Mouse (Mus musculus) urinary bladder, postnatal 14 days (tissue): ENCODE data around the gene Sowahb.
A peak's percentile ranks its signal among the peaks of the same experiment; 100 is the strongest.

ENCODE experiments used
- DNase-seq: peaks from one replicate; pipeline ENCODE4 v3.0.0; 2021; ENCODE audit warnings: low spot score

The Sowahb gene

DNA sequence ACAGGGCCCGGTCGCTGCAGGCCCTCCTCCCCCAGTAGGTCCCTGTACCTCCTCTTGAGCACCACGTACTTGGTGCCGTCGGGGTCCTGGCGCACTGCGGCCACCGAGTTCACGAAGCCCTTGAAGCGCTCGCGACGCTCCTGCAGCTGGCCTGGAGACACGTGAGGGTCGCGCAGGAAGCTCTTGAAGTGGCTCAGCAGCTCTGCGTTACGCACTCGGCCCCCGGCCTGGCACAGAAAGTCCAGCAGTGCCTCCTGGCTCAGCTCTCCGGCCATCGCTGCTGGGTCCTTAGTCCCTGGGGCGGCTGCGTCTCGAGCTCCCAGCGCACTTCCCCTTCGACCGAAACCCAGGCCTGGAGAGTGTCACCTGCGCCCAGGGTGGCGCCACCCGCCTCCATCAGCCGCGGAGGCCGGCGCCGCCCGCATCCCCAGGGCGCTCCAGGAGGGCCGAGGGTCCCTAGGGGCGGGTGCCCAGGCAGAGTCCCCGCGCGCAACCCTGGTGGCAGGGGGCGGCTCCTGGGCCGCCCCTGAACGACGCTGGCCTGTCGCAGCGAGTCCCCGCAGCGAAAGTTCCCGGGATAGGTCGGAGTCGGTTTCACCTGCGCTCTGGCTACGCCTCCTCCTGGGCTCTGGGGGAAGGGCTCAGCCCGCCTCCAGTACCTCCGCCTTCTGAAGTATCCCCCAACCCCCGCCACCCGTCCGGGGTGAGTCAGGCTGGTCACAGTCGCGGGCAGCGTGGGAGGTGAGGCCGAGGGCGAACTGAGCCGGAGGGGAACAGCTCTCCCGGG lies at the start of gene Sowahb:
Gene Sowahb (minus strand): TSS at position 439 of the 787 bp plus-strand sequence.
- peak; percentile 85 for DNase-seq

DNA sequence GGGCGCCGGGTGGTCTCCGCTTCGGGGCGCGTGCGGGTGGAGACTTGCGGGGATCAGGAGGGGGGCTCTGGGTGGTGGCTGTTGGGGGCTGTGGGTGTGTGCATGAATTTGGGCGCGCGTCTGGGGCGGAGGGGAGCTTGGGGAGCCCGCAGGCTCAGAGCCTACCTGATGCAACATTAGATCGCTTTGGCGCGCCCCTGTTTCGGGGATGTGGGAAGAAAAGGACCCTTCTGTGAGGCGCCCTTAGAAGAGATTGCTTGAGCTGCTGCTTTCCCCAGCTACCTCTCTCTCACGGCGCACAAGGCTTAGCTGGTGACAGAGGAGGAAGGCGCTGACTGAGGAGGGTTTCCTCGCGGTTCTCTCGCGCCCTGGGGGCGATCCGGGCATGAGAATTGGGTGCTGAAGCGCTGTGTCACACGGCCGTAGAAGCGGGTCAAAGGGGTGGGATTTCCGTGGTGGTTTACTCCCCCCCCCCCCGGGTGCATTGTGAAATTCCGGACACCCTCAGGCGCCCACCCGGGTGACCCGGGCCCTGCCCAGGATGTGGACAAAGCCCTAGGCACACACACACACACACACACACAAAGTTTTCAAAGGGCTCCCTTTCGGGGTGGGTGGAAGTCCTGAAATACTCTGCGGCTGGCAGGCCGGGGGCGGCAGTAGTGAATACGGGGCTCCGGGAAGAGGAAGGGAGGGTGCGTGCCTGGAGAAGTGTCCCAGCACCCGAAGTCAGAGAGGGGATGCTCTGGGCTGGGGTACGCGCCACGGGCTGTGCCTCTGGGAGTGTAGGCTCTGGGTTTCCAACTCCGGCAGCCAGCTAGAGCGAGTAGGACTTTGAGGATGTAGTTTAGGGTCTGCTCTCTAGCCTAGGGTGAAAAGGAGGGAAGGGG lies 49.1 kb upstream of the Sowahb start:
- DNase-seq, result peak; percentile 28

DNA sequence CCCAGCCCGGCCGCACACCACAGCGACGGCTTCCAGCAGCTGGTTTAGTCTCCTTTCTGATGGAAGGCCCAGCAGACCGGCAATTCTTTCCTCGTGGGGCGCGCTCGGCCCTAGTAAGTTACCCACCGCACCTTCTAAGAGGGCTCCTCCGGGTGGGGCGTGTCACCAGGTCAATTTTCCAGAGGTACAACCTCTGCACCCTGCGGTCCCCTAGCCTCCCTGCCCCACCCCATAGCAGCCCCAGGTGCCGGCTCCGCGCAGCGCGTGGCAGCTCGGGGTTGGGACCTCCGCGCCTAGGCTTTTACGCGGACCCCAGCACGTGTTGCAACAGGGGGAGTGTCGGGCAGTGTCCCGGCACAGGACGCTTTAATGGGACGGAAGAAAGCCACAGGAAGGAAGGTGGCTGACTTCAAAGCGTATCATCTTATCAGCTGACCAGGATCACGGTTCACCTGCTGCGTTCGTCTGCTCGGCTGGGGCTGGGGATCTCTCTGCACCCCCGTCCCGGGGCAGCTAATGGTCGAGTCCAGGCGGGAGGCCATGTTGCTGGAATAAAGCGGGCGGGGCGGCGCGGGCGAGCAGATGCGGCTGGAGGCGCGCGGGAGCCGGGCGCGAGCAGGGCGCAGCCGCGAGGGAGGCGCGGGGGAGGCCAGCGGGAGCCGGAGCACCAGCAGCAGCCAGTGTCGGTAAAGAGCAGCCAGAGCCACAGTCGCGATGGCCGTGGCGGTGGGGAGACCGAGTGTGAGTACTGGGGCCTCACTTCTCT lies 48.2 kb upstream of the Sowahb start, which contains the start of gene Sept11:
Gene Sept11 (plus strand): TSS at position 581 of the 766 bp plus-strand sequence.
- DNase-seq, result peak; percentile 94

DNA sequence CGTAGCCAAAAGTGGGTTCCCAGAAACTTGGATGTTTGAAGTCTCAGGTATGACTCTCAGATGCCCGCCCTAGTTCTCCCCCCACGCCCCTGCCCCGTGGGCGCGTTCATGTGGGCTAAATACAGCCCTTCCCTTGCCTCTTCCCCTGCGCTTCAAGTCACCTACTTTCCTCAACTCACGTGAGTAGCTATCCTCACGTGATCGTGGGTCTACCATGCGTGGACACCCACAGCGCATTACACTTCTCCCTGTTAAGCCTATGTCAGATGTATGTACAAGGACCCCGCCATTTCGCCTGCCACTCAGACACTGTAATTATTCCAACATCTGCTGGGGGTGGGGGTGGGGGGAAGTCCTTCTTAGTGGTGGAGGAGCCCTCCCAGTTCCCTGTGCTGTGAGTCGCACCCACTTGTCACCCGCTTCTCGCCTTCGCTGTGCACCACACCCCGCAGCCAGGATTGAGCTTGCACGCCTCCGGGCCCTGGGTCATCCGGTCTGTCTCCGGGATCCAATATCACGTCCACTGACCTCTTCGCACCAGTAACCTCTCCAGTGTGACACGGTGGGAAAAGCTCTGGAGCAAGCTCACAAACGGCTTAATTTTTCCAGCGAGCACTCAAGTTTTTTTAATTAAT lies 47.4 kb upstream of the Sowahb start:
- DNase-seq, result peak; percentile 32

DNA sequence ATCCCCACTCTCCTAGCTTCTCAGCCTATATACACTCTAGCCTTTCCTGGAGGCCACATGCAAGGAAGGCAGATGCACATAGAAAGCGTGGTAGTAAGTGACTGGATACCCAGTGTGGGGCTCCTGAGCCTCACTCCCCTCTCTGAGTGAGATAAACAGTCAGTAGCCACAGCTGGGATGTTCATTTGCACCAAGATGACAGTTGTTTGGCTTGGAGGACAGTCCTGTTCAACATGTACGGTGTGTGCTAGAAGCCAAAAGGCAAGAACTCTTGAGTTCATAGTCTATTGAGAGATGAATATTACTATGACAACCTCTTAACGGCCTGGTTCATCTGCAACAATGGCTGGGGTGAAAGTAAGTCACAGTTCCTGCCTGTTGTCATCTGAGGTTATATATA lies 46.4 kb upstream of the Sowahb start:
- no peak for DNase-seq

DNA sequence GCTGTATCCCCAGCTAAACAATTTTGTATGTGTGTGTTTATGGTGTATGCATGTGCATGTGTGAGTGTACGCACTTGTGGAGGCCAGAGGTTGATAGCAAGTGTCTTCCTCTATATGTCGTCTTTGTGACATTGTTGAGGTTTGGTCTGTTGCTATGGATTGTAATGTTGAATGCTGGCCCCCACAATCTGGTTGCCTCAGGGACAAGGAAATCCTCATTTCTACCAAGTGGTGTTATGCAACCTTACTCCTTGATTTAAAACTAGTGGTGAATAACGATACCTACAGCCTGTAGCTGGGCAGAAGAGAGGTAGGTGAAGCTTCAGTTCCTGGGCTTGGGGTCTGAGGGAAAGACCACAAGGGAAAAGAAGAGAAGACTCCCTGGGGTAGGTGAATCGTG lies 41.1 kb upstream of the Sowahb start:
- DNase-seq, result no peak

DNA sequence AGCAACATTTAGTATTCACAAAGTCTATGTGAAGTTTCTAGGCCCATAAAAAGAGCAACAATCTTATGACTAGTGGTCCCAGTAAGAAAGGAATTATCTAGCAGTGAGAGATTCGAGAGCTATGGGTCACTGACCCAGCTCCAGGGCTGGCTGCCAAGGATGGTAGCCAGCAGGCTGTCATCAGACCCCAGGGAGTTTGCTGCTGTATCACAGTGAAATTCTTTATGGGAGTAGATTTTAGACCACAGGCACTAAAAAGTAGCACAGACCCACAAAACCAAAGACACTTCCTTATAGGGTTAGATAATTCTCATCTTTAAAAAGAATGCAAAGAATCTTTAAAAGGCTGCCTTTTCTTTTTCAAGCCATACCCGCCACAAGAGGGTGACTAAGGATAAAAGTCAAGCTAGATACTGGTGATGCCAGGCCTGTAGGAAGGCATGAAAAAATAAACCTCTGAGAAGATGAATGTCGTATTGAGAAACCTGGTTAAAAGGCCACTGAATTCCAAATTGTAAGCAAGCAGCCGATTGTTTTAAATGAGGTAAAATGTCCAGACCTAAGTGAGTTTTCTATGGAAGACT lies 40.3 kb upstream of the Sowahb start:
- DNase-seq, result no peak

DNA sequence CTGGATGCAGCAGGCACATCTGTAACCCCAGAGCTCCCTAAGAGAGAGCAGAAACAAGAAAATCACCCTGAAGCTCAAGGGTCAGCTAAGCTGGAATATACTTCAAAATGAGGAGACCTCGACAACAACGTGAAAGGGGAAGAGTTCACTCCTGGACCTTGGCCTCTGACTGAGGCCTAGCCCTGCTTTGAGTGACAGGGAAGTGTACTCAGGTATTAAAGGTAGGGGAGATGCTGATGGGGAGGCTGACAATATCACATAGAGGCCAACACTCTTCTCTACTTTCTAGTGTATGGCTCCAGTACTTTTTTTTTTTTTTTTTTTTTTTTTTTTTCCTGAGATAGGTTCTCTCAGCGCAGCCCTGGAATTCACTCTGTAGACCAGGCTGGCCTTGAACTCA lies 34.8 kb upstream of the Sowahb start:
- no peak for DNase-seq

DNA sequence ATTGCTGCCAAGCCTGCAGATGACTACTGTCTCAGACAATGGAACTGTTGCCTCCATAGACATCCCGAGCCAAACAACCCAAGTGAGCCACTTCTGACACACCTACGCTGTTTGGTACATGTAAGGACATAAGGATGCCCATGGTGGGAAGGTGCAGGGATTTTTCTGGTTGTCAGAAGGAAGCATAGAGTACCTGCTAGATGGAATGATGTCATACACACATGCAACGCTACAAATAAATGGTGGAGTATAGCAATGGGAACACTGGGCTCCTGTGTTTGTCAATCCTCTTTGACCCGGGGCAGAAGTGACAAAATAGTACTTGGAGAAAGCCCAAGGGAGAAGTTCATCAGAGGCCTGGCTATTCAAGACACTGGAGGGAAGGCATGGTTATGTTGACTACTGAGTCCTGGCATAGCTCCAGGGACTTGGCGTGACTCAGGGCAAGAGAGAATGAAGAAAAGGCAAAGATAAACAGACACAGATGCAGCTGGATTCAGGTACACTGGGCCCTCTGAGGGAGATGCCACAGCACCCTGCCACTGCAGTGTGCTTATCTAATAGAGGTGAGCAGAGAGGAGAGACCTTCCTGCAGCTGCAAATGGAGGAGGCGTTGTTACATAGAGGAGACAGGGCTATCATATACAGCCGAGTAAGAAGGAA lies 33.0 kb upstream of the Sowahb start:
- DNase-seq, result no peak

DNA sequence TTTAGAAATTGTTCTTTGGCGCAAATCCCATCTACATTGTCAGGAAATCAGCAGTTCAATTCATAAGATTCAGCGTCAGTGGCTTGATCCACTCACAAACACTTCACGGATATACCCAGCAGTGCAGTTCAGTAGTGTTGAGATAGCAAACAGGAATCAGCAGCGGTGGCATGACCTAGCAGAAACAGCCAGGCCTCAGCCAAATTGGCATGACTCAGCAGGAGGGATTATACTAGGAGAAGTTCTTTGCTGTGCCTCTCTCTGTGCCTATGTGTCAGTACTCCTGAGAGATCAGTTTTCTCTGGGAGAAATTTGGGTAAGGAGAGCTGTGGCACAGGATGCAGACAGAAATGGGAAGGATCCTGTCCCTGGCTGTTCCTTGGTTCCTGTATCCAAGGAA lies 16.0 kb upstream of the Sowahb start:
- DNase-seq, result no peak

DNA sequence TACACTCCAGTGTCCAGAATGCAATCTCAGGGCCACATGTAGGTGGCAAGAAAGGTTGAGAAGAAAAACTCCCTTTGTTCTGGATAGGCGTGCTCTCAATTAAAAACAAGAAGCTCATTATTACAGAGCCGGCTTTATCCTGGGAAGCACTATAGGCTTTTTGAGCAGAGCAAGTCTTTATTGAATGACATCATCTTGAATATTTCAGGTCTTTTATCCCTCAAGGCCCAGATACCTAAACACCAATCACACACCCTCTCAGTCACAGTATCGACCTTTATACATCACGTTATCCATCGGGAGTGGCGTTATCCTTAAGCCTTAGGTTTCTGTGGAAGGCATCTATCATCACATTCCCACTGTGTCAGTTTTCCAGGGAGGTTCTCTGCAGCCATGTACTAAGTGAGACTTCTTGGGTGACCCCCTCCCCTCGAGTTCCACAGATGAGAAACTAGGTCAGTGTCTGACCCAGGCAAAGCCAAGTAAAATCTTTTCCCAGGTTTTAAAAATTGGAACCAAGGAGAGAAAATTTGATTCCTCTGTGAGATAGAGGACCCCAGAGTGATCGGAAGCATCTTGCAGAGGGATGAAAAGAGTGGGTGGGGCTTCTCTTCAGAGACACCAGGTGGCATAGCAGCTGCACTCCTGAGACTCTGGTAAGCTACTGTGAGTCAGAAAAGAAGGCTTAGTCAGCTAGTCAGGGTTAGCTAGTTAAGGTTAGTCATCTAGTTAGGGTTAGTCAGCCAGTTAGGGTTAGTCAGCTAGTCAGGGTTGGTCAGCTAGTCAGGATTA lies 9.0 kb upstream of the Sowahb start:
- no peak for DNase-seq

DNA sequence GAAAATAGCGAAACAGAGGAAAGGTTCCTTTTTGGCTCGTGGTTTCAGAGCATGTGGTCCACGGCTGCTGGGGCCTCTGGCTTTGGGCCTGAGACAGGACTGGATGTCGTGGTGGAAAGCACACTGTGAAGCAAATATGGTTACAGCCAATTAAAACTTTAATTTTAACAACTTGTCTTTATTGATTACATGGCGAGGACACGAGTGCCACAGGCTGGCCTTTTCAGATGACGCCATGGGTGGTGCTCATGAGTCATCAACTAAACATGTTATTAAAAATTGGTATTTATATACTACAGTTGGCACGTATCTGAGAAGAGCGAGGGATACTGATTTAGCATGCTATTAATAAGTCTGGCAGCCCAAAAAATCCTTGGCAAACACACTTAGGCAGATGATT lies 7.1 kb upstream of the Sowahb start:
- no peak for DNase-seq

DNA sequence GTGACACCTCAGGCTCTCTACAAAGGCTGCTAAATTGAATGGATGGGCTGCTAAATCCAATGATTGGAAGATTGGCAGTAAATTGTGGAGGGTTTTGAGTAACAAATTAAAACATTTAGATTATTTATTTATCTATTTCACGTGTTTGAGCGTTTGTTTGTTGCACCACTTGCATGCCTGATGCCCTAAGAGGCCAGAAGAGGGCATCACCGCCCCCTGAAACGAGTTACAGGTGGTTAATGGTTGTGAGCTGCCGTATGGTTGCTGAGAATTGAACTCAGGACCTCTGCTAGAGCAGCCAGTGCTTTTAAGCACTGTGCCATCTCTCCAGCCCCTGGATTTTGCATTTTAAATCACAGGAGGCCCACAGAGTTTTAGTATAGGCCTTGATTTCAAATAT lies 6.2 kb upstream of the Sowahb start:
- DNase-seq, result no peak

DNA sequence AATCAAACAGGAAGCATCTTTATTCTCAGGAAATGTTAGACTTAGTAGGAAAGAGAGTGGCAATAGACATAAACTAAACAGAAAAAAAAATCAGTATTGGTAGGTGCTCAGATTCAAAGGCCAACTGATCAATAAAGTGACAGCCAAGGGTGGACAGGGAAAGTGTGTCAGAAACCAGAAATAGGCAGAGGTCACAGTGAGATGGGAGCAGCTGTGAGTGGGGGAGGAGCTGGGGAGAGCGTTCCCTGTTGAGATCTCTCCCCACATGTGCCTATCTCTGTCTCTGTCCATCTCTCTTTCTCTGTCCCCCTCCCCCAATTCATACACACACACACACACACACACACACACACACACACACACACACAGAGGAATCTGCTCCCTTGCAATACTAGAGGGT lies 5.1 kb upstream of the Sowahb start:
- DNase-seq, result no peak

DNA sequence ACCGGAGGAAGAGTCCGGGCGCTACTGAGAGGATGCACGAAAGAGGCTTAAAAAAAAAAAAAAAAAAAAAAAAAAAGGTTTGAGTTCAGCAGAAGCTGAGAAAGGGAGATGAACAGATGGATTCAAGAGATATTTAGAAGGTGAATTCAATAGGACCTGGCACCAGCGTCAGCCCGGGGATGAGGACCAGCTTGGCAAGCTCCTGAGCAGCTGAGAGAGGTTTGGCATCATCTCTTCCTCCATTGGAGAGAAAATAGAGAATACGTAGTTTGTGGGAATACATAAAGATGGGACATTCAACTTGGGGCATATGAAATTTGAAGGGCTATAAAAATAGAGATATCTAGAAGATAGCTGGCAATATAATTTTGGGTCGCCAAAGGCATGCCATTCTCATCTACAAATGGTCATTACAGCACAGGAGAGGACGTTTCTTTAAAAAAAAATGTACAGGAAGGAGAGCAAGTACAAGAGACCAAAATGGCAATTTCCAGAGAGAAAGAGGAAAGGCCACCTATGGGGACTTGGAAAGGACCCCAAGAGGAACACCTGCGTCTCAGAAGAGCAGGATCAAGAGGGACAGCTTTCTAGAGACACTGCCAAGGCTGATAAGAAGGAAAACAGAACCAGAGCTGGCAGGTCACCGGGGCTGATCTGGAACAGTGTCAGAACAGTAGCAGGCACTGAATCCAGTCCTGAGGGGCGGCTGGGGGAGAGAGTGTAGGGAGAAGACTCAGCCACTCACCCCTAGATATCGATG lies 3.8 kb upstream of the Sowahb start:
- DNase-seq, result no peak

DNA sequence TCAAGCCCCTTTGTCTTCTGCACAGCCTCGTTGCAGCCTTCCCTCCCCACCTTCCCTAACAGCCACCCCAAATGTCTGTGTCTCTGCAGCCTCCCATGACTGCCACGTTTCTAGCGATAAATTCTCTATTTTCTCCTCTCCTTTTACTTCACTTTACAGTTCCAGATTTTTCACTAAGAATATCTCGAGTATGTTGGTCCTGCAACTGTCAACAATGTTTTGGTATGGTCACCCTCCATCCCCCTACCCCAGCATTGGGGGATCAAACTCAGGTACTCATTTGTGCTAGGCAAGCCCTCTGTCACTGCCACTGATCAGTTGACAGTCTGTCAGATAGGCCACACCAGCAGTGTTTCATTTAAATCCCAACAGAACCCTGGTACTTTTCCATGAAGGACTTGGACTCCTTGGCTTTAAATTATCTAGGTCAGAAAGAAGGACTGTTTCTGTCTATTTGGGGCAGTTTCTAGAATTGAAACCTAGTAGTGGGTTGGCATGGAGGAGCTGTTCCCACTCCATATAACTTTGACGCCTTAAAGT lies 1.6 kb upstream of the Sowahb start:
- DNase-seq, result no peak

DNA sequence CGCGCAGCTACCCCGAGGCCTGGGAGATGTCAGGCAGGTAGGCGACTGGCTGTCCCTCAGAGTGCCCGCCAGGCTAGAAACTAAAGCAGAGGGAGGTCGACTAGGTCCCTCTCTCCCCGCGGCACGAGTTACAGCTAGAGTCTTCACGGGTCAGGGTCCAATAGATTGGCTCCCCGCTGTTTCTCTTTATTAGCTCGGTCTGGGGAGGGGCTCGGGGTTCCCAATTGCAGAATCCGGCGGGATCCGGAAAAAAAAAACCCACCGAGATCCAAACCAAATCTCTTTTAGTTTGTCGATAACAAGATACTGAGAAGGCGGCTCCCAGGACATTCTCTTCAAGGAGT lies 521 bp upstream of the Sowahb start:
- DNase-seq, result no peak

DNA sequence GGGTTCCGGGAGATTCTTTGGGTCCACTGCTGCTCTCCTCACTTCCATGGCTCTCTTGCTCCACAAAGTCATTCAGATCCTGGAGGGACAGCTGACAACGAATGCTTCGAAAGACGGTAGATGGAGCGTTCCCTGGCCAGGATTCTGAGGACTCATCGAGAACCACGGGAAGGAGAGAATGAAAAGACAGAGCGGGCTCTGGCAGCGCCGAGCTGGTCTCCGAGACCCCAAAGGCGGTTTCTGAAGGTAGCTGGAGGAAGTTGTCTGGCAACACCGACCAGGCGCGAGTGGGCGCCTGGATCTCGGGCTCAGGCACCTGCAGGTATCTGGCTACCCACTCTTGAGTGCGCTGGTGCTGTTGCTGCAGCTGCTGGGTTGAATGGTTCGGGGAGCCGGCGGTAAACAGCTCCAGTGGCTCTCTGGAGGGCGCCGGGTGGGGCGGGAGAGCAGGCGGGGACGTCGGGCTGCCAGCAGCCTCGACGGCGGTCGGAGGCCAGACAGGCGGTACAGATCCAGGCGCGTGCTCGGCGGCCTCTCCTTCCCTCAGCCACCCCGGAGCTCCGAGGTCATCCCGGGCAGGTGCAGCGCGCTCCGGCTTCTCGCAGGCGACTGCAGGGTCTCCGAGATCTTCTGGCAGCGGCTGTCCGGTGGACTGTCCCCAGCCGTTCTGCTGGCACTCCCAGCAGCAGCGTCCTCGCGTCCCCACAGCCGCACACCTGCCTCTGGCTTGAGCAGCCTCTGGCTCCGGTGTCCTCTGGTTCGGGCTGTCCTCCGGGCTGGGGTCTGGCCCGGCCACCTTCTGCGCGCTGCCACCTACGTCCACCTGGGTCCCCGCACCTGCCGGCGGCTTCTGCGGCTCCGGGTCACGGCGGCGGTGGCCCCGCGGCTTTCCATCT lies 886 bp downstream of the Sowahb start:
- no peak for DNase-seq
